2 mouse cellular contexts compared by ENCODE assay signal in the genomic region with DNA sequence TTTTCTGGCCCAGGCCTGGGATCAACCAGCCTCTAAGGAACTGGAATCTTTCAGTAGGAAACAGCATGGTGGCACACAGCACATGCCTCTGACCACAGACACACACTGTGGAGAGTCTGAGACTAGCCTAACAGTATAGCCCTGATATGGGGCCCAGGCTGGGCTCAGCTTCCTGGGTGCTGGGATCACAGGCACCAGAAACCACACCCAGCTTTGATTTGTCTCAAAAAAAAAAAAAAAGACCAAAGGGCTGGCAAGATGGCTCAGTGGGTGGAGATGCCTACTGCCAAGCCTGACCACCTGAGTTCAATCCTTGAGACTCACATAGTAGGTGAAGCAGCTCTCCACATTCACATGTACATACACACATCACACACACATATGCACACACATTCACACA.
A peak's percentile ranks its signal among the peaks of the same experiment; 100 is the strongest.
TF ChIP-seq lines count a peak whose summit lies in the region.

No protein-coding gene starts in this region.

TF ChIP-seq in CH12.LX, 34 proteins besides CTCF, POLR2A, EP300 and RAD21:
- peak; percentile 21; the same call in 1 of the 2 replicates for TF ChIP-seq ZNF384 (IDR thresholded peaks at IDR 0.05; ENCODE audit: low read depth, low read length)
- TF ChIP-seq USF1 (IDR thresholded peaks at IDR 0.05; ENCODE audit: low read depth, low read length), result no peak
- no peak for TF ChIP-seq JUND (conservative IDR thresholded peaks at IDR 0.05; ENCODE audit: low read depth, low read length)
- no peak for TF ChIP-seq ZMIZ1 (IDR thresholded peaks at IDR 0.05; ENCODE audit: low read depth, low read length)
- TF ChIP-seq MAX (IDR thresholded peaks at IDR 0.05; ENCODE audit: low read length), result no peak
- no peak for TF ChIP-seq HCFC1 (IDR thresholded peaks at IDR 0.05; ENCODE audit: low read depth, low read length)
- no peak for TF ChIP-seq TCF12 (IDR thresholded peaks at IDR 0.05; ENCODE audit: low read depth, low read length)
- no peak for TF ChIP-seq KAT2A (IDR thresholded peaks at IDR 0.05; ENCODE audit: insufficient replicate concordance, low read length)

TF ChIP-seq in MEL, 35 proteins besides CTCF, POLR2A, EP300 and RAD21:
- TF ChIP-seq RCOR1 (IDR thresholded peaks at IDR 0.05; ENCODE audit: low read depth, low read length) (peak; percentile 72), ZNF384 (IDR thresholded peaks at IDR 0.05; ENCODE audit: low read depth, low read length) (peak; percentile 83), ZKSCAN1 (IDR thresholded peaks at IDR 0.05; ENCODE audit: low read depth, low read length) (no peak)
